Mouse (Mus musculus): ENCODE results near the gene Olfr1506.
"Not testable (repeated sequence)": the region's sequence is repeated elsewhere in the genome, so short reads cannot be mapped to it uniquely, and the experiment has no call there.

Olfr1506 gene

DNA sequence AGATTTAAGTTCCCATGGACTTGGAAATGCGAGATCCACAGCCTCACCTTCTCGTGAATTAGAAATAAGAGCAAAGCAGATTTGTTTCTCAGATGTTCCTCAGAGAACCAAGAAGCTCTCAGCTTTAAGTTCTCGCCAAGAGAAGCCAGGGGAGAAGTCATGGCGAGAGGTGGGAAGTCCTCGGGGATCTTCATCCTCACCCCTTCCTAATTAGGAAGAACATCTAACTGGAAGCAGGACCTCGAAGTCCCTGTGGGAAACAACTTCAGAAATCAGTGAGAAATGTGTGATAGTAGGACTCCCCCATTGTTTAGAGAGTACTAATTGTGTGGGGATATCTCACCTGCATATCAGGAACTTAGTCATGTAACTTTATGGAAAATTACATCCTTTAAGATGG, at the start of gene Olfr1506:
Gene Olfr1506 (minus strand): TSS at position 101 of the 400 bp plus-strand sequence.
- DNase-seq: not testable (repeated sequence)

- no peak for DNase-seq
Measured at GRCm38 (mm10) chr2:90270932-90271331, 46.6 kb upstream of the Olfr1506 start, which contains the start of gene Olfr1271. Gene Olfr1271, minus strand, starts transcription at chr2:90271032.

GRCm38 (mm10) chr2:90257492-90257891, 33.2 kb upstream of the Olfr1506 start, which contains the start of gene Olfr142:
Gene Olfr142, minus strand, starts transcription at chr2:90257592.
- DNase-seq: no peak

DNA sequence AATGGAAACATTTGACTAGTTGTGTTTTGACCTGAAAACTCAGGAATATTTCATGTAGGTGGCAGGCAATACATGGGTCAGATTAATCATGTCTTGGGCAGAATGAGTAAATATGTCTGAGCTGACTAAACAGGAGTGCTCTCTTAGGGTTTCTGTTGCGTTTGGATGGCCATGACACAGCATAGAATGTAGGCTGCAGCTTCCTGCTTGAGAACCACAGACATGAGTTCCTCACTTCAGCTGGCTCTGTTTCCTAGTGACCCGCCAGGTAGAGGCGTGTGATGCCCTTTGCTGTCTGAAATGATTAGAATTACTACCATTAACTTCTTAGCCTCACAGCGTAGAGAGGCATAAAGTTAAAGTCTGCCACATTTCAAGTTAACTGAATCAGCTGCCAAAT, 24.7 kb downstream of the Olfr1506 start:
- DNase-seq: not testable (repeated sequence)

GRCm38 (mm10) chr2:90195285-90195684, 29.0 kb downstream of the Olfr1506 start:
- not testable (repeated sequence) for DNase-seq

- not testable (repeated sequence) for DNase-seq
Measured at GRCm38 (mm10) chr2:90194750-90195149, 29.5 kb downstream of the Olfr1506 start.

DNA sequence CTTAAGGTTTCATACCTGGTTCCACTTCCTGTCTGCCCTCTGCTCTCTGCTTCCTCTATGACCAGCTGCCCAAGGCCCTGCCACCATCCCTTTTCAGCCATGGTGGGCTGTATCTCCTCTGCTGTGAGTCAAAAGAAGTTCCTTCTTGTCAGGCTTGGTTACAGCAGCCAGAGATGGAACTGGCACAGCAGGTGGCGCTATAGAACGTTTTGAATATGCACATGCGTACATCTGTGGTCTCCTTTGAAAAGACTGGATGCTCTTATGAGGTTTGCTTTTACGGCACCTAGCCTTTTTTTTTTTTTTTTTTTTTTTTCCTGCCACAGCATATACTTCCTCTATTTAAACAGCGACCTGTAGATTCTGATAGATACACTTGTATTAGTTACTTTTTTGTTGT, 37.2 kb downstream of the Olfr1506 start:
- DNase-seq: not testable (repeated sequence)

DNA sequence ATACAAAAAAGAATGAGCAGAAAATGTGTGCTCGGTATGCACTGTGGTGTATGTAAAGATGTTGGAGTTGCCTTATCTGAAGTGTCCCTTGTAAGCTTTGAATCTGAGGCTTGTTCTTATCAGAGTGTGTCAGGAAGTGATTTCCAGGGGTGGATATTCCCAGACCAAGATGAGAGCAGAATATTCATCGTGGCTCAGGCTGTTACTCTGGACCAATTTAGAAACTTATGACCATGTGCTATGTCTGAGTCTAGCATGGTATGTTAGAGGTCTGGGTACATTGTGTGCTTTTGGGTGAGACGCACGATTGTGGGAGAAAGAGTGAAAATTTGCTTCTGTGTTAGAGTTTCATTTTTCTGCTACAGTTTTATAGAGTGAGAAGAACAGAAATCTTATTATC, 38.2 kb downstream of the Olfr1506 start:
- not testable (repeated sequence) for DNase-seq

Data from lung, postnatal 10 days (tissue).